Mouse (Mus musculus): Measurements from ENCODE around the gene Zfhx3. TPM values are rescaled to one million over a fixed set of nuclear protein-coding genes. Genes with fewer than 3 reads are reported as not detected.

Zfhx3 gene
- polyA plus RNA-seq, 1 experiment from 2014 or later: 2.4 TPM

DNA sequence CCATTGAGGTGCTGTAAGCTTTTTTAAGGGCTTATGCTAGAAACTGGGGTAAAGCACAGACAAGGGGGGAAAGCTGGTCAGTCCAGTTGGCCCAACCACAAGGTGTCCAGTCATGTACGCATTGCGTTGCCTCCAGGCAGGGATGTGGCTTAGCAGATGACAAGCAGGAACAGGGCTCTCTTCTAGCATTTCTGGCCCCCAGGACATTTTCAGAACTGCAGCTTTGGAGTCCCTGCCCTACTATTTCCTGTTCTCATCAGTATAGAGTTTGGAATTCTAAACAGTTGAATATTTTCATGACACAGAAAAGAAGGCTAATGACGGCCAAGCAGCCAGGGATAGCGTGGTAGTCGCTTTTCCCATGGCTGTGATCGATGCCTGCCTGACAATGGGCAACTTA is 706.5 kb downstream of the Zfhx3 start:
- Histone ChIP-seq H3K27me3 (replicated peaks; ENCODE audit: control insufficient read depth, insufficient read depth, low read length) (no peaks in the 10 kb centered on the region), H3K9ac (ENCODE audit: low read depth, low read length) (no peak overlapping the region), H3K4me2 (replicated peaks; ENCODE audit: low read depth) (no peak overlapping the region), H3K4me3 (ENCODE audit: low read depth, low read length) (no peak overlapping the region), H3K27ac (ENCODE audit: low read depth, low read length) (no peak overlapping the region), H3K36me3 (ENCODE audit: control insufficient read depth, insufficient read depth) (no peaks in the 10 kb centered on the region), H3K4me1 (replicated peaks; ENCODE audit: control insufficient read depth, insufficient read depth, low read length) (no peaks in the 10 kb centered on the region), H3K9me3 (ENCODE audit: control insufficient read depth) (no peaks in the 10 kb centered on the region)
- TF ChIP-seq CTCF (IDR thresholded peaks at IDR 0.05; ENCODE audit: low read depth): no peak
- no peak for ATAC-seq
- WGBS: 72% methylated on average over 6 of the region's 6 CpGs

DNA sequence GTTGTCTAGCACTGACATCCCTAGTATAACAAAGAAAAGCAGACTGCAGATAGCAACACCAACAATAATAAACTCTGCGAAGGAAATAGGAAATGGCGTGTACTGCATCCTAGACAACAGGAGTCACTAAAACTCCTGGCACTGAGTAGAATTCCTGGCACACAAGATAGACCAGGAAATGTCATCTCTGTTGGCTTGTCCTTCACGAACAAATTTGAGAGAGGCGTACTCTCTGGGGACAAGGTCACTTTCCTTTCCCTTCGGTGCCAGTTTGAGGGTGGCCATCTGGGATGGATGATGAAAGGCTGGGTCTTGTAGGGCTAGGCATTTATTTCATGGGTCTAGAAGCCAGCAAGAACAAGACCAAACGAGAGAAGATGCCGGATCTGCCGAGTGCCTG is 708.4 kb downstream of the Zfhx3 start:
- H3K4me1 ChIP-seq (replicated peaks; ENCODE audit: control insufficient read depth, insufficient read depth, low read length): no peaks in the 10 kb centered on the region
- H3K4me3 ChIP-seq (ENCODE audit: low read depth, low read length): no peak overlapping the region
- H3K9me3 ChIP-seq (ENCODE audit: control insufficient read depth): no peaks in the 10 kb centered on the region
- no peaks in the 10 kb centered on the region for H3K36me3 ChIP-seq (ENCODE audit: control insufficient read depth, insufficient read depth)
- TF ChIP-seq CTCF (IDR thresholded peaks at IDR 0.05; ENCODE audit: low read depth): no peak
- WGBS: 83% methylated on average over 8 of the region's 8 CpGs
- ATAC-seq: no peak
- no peaks in the 10 kb centered on the region for H3K27me3 ChIP-seq (replicated peaks; ENCODE audit: control insufficient read depth, insufficient read depth, low read length)
- H3K27ac ChIP-seq (ENCODE audit: low read depth, low read length): no peak overlapping the region
- H3K9ac ChIP-seq (ENCODE audit: low read depth, low read length): no peak overlapping the region
- no peak overlapping the region for H3K4me2 ChIP-seq (replicated peaks; ENCODE audit: low read depth)

GRCm38 (mm10) chr8:108661486-108662093 is 719.1 kb downstream of the Zfhx3 start:
- Histone ChIP-seq H3K4me2 (replicated peaks; ENCODE audit: low read depth) (no peak overlapping the region), H3K9me3 (ENCODE audit: control insufficient read depth) (no peaks in the 10 kb centered on the region), H3K9ac (ENCODE audit: low read depth, low read length) (no peak overlapping the region), H3K27me3 (replicated peaks; ENCODE audit: control insufficient read depth, insufficient read depth, low read length) (no peaks in the 10 kb centered on the region), H3K4me3 (ENCODE audit: low read depth, low read length) (no peak overlapping the region), H3K27ac (ENCODE audit: low read depth, low read length) (no peak overlapping the region), H3K36me3 (ENCODE audit: control insufficient read depth, insufficient read depth) (no peaks in the 10 kb centered on the region), H3K4me1 (replicated peaks; ENCODE audit: control insufficient read depth, insufficient read depth, low read length) (no peaks in the 10 kb centered on the region)
- ATAC-seq: no peak
- 55% methylated on average over 5 of the region's 5 CpGs for WGBS
- no peak for TF ChIP-seq CTCF (IDR thresholded peaks at IDR 0.05; ENCODE audit: low read depth)

- Histone ChIP-seq H3K4me1 (replicated peaks; ENCODE audit: control insufficient read depth, insufficient read depth, low read length) (no peaks in the 10 kb centered on the region), H3K4me2 (replicated peaks; ENCODE audit: low read depth) (no peak overlapping the region), H3K9me3 (ENCODE audit: control insufficient read depth) (no peaks in the 10 kb centered on the region), H3K9ac (ENCODE audit: low read depth, low read length) (no peak overlapping the region), H3K27me3 (replicated peaks; ENCODE audit: control insufficient read depth, insufficient read depth, low read length) (no peaks in the 10 kb centered on the region), H3K4me3 (ENCODE audit: low read depth, low read length) (no peak overlapping the region), H3K27ac (ENCODE audit: low read depth, low read length) (no peak overlapping the region), H3K36me3 (ENCODE audit: control insufficient read depth, insufficient read depth) (no peaks in the 10 kb centered on the region)
- no peak for TF ChIP-seq CTCF (IDR thresholded peaks at IDR 0.05; ENCODE audit: low read depth)
- 78% methylated on average over 3 of the region's 3 CpGs for WGBS
- ATAC-seq: no peak
These were observed 720.3 kb downstream of the Zfhx3 start for GRCm38 (mm10) chr8:108662766-108663165.

DNA sequence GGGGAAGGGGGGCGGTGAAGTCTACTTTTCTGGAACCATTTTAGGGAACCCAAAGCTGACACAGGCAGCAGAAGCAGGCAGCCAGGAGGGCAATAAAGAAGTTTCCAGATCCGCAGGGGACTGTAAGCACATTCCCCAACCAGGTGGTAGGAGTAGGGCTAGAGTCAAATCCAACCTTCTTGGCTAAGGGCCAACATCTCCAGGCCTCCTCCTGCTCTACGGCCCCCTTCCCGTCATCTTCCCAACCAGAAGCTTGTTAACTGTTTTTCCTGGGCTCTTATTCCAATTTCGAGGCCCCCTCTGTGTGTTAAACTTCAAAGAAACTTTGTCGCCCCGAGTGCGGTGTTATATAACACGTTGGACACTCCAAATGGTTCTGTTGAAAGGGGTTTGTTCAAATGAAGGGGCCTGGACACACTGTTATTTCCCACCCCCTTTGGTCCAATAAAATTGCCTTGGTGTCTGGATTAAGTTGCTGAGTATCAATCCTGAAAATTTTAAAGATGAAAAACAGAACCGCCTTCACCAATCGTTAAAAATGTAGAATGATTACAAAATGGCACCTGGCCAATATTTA is 729.6 kb downstream of the Zfhx3 start:
- no peak for ATAC-seq
- no peak for TF ChIP-seq CTCF (IDR thresholded peaks at IDR 0.05; ENCODE audit: low read depth)
- Histone ChIP-seq H3K27ac (ENCODE audit: low read depth, low read length) (no peak overlapping the region), H3K9ac (ENCODE audit: low read depth, low read length) (no peak overlapping the region), H3K4me2 (replicated peaks; ENCODE audit: low read depth) (no peak overlapping the region), H3K27me3 (replicated peaks; ENCODE audit: control insufficient read depth, insufficient read depth, low read length) (no peaks in the 10 kb centered on the region), H3K4me1 (replicated peaks; ENCODE audit: control insufficient read depth, insufficient read depth, low read length) (no peaks in the 10 kb centered on the region), H3K4me3 (ENCODE audit: low read depth, low read length) (no peak overlapping the region), H3K36me3 (ENCODE audit: control insufficient read depth, insufficient read depth) (no peaks in the 10 kb centered on the region), H3K9me3 (ENCODE audit: control insufficient read depth) (no peaks in the 10 kb centered on the region)
- 59% methylated on average over 11 of the region's 11 CpGs for WGBS

GRCm38 (mm10) chr8:108675001-108675525 is 732.6 kb downstream of the Zfhx3 start:
- Histone ChIP-seq H3K4me1 (replicated peaks; ENCODE audit: control insufficient read depth, insufficient read depth, low read length) (no peaks in the 10 kb centered on the region), H3K9me3 (ENCODE audit: control insufficient read depth) (no peaks in the 10 kb centered on the region), H3K36me3 (ENCODE audit: control insufficient read depth, insufficient read depth) (no peaks in the 10 kb centered on the region), H3K9ac (ENCODE audit: low read depth, low read length) (no peak overlapping the region), H3K4me2 (replicated peaks; ENCODE audit: low read depth) (no peak overlapping the region), H3K4me3 (ENCODE audit: low read depth, low read length) (no peak overlapping the region), H3K27me3 (replicated peaks; ENCODE audit: control insufficient read depth, insufficient read depth, low read length) (no peaks in the 10 kb centered on the region), H3K27ac (ENCODE audit: low read depth, low read length) (no peak overlapping the region)
- no peak for ATAC-seq
- WGBS: 74% methylated on average over 17 of the region's 17 CpGs
- no peak for TF ChIP-seq CTCF (IDR thresholded peaks at IDR 0.05; ENCODE audit: low read depth)

Data from intestine, postnatal 0 days (tissue).